Mouse (Mus musculus): ENCODE data around the gene Nav2. TPM values are rescaled to one million over a fixed set of nuclear protein-coding genes. Genes with fewer than 3 reads are reported as not detected.

Gene Nav2
- total RNA-seq, 2 experiments from 2014 or later, result 26.8 to 35.3 TPM

DNA sequence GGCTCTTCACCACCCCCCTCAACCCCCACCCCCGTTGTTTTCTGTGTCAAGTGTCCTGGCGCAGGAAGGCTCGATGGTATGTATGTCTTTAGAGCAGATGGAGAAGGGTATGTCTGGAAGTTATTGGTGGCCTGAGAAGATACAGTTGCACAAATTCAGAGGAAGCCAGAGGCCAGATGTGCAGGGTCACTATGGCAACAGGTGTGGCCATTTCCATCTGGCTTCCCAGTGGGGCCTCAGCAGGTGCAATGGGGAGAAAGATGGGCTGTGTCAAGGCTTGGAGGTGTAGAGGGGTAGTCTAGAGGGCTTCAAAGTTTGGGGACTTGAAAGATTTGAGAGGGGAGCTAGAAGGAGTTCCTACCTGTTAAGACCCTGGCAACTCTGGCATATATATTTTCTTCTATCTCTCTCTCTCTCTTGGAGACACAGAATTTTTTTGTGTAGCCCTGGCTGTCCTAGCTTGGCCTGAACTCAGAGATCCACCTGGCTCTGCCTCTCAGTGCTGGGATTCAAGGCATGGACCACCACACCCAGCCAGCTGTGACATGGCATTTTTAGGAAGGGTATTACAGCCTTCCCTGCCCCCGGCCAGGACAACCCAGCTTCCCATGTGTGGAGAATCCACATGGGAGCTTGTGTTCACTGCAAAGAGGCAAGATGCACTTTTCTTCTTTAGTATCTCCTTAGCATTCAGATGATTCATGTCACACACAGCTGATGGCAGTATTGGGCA, 435.4 kb downstream of the Nav2 start:
- DNase-seq (ENCODE audit: low spot score in 2 of 2), result no peak

DNA sequence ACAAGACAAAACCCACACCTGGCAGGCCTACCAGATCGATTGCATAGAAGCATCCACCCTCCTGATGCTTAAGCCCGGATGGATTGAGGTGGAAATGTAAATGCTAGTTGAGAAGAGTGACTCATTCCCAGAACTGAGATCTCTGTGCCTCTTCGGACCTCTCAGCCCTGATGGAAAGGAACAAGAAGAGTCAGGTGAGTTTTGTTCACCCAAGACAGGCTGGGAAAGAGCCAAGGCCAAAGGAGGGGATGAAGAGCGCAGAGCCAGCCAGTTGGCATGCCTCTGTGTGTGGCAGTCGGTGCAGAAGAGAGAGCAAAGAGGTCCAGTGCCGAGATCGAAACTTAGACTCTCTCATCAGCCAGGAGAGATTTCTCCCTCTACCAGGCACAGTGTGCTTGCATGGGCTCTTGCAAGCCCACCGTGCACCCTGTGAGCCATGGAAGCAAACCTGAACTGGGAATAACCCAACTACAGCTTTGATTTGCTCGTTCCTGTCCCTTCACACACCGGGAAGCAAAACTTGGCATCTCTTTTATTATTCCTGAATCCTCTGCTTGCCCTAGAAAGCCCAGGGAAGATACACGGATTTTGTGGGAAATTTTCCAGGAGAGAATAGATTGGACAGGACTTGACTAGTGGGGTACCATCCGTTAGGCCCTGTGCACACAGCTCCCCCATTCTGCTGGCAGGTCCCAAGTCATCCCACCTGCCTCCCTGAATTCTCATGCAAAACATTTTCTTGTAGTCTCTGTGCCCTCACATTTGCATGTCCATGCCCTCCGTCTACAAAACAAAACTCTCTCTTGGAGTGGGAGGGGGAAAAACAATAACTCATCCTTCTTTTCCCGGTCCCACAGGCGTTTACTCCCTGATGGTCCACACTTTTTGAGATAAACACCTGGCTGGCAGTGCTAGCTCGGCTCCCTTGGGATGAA, 439.1 kb downstream of the Nav2 start:
- DNase-seq (ENCODE audit: low spot score in 2 of 2), result no peak

- DNase-seq (ENCODE audit: low spot score in 2 of 2), result no peak
Measured at GRCm38 (mm10) chr7:49348636-49349035, 440.1 kb downstream of the Nav2 start.

DNA sequence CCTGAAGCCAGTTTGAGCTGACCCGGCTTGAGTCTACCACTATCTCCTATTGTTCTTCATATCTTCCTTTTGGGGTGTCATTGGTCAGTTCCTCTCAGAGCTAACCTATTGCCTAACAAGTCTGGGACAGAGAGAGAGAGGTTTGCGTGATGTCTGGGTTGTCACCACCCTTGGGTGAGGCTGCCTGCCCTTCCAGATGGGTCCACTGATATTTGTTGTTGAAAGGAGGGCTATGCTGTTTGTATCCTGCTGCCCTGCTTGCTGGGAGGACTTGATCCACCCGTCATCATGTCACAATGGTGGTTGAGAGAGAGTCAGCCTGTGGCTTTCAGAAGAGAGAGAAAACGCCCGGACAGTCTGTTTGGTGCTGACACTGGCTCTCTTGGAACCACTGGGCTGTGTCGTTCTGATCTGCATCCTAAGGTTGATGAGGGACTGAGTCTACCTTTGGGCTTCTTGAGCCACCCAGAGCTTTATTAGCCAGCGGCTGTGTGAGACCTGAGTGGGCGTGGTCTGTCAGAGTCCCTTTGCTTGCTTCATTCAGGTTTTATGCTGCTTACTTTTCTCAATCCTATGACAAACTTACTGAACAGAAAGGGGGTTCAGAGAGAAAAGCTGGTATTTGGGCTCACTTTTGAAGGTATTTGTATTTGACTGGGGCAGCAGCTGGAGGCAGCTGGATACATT, 441.9 kb downstream of the Nav2 start:
- no peak for DNase-seq (ENCODE audit: low spot score in 2 of 2)

GRCm38 (mm10) chr7:49351596-49352258, 443.2 kb downstream of the Nav2 start:
- no peak for DNase-seq (ENCODE audit: low spot score in 2 of 2)

- DNase-seq (ENCODE audit: low spot score in 2 of 2), result no peak
Measured at GRCm38 (mm10) chr7:49357441-49358165, 449.1 kb downstream of the Nav2 start.

DNA sequence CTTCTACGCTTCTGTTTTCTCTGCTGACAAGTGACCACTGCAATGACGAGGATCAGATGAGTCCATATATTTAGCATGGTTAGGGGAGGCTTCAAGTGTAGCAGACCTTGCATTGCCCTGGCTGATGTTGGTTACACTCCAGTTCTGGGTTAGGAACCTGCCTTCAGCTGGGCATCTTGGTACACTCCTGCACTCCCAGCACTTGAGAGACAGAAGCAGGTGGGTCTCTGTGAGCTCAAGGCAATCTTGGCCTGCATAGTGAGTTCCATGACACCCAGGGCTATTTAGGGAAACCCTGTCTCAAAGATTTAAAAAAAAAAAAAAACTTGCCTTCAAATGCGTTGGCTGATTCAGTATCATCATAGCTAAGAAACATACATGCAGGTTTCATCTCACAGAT, 450.6 kb downstream of the Nav2 start:
- DNase-seq (ENCODE audit: low spot score in 2 of 2), result no peak

- no peak for DNase-seq (ENCODE audit: low spot score in 2 of 2)
Measured at GRCm38 (mm10) chr7:49360597-49360996, 452.1 kb downstream of the Nav2 start.

GRCm38 (mm10) chr7:49361465-49362090, 453.1 kb downstream of the Nav2 start:
- DNase-seq (ENCODE audit: low spot score in 2 of 2), result no peak

DNA sequence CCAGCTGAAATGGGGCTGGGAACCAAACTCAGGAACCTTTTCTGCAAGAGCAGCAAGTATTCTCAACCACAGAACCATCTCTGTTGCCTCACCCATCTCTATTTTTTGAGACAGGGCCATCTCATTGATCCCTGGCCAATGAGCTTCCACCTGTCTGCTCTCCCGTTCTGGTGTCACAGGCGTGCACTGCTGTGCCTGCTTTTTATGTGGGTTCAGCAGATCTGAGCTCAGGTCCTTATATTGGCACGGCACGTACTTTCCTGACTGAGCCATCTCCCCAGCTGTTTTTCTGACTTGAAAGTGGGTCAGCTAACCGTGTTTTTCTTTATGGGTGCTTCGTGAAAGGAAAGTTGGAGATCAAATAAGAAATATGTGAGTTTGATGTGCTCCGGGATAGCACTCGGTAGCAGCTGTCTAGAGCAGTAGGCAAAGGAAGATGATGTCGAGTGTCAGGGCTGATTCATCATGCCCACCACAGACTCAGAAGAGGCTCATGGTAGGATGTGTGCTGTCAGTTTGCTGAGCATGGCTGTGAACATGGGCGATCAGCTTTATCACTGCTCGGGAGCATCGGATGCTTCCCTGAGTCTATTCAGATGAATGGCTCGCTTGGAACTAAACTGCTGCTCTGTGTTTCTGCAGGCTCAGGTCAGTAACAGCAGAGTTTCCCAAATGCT, 456.1 kb downstream of the Nav2 start:
- no peak for DNase-seq (ENCODE audit: low spot score in 2 of 2)

DNA sequence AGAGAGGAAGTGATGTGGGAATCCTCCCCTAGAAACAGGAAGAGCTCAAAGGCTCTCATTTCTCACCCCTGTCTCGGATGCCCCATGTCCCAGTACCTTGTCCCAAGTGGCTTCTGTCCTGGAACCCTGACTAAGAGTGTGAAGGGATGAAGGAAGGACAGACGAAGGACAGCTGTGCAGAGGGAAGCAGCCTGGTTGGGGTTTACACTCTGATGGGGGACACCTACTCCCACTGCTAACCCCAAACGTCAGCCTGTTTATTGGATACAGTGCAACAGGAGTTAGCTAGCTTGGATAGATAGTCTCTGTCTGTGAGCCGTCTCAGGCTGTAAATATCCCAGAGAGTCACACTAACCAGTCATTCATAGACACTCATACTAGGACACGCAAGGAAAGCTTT, 460.1 kb downstream of the Nav2 start:
- no peak for DNase-seq (ENCODE audit: low spot score in 2 of 2)

- no peak for DNase-seq (ENCODE audit: low spot score in 2 of 2)
Measured at GRCm38 (mm10) chr7:49369006-49369405, 460.5 kb downstream of the Nav2 start.

DNA sequence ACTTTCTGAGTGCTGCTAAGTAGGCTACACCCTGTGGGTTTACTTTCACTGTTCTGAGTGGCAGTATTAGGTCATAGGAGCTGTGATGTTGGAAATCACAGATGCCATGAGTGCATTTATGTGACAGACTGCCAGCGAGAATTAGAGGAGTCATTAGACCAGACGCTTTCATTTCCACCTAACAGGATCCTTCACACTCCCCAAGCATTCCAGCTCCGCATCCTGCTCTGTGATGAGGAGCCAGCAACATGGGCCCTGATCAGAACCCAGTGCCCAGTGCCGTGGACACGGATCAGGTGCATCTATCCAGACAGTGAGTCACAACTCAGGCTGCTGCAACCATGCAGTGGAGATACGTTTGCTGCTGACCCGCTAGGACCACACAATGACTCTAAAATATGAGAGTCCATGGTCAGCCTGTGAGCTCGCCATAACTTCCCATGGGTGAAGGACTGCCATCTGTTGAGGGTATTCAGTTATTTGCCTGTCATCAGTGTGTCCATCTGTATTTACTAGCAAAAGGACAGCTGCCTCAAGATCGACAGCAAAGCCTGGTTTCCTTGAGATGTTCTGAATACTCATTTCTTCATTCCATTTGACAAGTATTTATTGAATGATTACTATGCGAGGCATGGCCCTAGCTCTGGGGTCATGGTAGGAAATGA, 461.4 kb downstream of the Nav2 start:
- DNase-seq (ENCODE audit: low spot score in 2 of 2), result no peak

DNA sequence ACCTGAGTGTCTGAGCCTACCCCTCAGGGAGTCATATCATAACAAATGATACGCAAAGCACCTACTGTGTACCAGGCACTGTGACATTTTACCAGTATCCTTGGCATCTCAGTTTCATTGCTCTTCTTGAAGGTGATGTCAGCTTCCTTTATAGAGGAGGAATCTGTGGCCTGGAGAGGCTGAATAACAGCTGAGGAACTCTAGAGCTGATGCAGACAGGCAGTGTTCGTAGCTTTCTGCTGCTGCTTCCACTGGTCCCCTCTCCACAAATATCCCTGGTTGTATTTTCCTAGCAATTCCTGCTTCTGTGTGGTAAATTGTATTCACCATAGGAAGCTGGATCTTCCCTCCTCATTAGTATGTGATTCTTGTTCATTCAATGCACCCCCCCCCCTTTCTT, 462.8 kb downstream of the Nav2 start:
- no peak for DNase-seq (ENCODE audit: low spot score in 2 of 2)

DNA sequence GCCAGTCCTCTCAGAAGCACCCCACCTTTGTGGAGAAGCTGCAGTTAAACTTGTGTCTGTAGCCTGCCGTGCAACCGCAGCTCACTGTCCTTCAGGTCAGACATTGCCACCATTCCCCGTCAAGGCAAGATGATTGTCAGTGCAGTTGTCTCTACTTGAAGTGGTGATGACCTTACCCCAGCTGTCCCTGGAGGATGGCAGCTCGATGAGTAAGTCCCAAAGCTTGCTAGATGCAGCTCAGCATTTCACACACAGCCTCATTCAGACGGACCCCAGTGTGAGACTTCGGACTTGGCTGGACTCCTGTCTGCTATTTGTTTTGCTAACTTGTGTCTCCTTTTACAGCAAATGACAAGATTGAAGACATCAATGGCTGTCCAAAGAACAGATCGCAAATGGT, 463.5 kb downstream of the Nav2 start:
- DNase-seq (ENCODE audit: low spot score in 2 of 2), result no peak

DNA sequence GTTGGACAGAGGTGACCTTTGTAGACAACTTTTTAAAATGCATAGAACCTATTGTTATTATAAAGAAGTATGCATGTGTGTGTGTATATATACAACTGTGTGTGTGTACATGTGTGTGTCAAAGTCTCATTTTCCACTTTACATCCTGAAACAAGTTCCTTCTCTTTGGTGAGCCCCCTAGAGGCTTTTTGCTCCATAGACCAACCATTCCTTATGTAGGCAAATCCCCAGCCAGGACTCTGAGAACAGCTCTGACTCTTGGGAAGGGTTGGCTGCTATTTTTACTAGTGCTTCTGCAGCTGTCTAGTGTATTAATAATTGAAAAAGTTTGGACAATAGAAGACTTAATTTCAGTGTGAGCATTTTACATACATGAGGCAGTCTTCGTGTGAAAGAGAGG, 464.7 kb downstream of the Nav2 start:
- DNase-seq (ENCODE audit: low spot score in 2 of 2), result no peak

DNA sequence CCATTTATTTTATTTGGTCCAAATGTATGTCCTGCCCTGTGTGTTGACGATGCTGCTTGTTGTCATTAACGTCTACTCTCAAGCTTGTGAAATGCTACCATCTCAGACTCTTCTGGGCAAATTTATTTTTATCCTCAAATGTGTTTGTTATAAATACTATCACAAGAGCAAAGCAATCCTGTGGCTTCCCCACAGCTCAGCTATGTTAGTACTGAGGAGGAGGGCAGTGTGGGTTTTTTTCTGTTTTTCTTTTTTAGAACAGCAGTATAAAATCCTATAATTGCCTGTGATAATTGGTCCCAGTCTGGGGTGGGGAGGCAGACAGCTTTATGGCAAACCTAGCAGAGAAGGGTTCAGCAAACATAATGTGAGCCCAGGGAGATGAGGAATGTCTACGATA, 465.1 kb downstream of the Nav2 start:
- no peak for DNase-seq (ENCODE audit: low spot score in 2 of 2)

DNA sequence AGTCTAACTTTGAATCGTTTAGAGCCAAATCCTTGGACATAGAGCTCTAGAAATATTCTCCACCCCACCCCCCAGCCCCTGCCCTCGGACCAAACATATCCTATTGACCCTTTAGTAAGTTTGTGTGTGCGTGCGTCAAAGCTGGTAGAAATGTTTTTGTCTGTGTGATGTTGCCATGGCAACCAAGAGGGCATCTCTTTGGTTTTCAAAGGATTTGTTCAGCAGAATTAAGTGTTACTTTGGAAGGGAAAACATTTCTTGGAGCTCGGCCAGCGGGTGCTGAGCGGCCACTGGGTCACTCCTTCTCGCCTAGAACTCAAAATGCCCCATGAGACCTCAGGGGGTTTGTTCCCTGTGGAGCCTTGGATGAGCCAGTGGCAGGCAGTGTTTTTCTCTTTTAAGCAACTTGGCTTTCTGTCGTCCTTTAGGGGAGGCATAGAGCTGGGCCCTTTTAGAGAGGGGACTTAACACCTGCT, 467.0 kb downstream of the Nav2 start:
- DNase-seq (ENCODE audit: low spot score in 2 of 2), result no peak

GRCm38 (mm10) chr7:49378608-49379007, 470.1 kb downstream of the Nav2 start:
- no peak for DNase-seq (ENCODE audit: low spot score in 2 of 2)
